Mouse (Mus musculus): ENCODE data around the gene 9130008F23Rik.
A peak's percentile ranks its signal among the peaks of the same experiment; 100 is the strongest.

The 9130008F23Rik gene

GRCm38 (mm10) chr17:40879924-40880691 is at the start of gene 9130008F23Rik:
TSS of gene 9130008F23Rik (minus strand) at chr17:40880559.
- peak; percentile 49 to 54 for DNase-seq

GRCm38 (mm10) chr17:40915499-40915898 is 35.1 kb upstream of the 9130008F23Rik start:
- no peak for DNase-seq

- no peak for DNase-seq
These were observed 33.9 kb upstream of the 9130008F23Rik start, which contains the start of gene Glyatl3 for GRCm38 (mm10) chr17:40914250-40914649. TSS of gene Glyatl3 (minus strand) at chr17:40914350.

GRCm38 (mm10) chr17:40904721-40905154 is 24.4 kb upstream of the 9130008F23Rik start:
- DNase-seq: no peak

GRCm38 (mm10) chr17:40904056-40904597 is 23.8 kb upstream of the 9130008F23Rik start:
- no peak for DNase-seq

GRCm38 (mm10) chr17:40903345-40903744 is 23.0 kb upstream of the 9130008F23Rik start:
- DNase-seq: no peak

- DNase-seq: no peak
These were observed 19.5 kb upstream of the 9130008F23Rik start for GRCm38 (mm10) chr17:40899783-40900363.

GRCm38 (mm10) chr17:40896863-40897262 is 16.5 kb upstream of the 9130008F23Rik start:
- DNase-seq: peak in 1 of 2 experiments; percentile 5

GRCm38 (mm10) chr17:40887849-40888536 is 7.6 kb upstream of the 9130008F23Rik start:
- no peak for DNase-seq

- no peak for DNase-seq
These were observed 4.8 kb upstream of the 9130008F23Rik start for GRCm38 (mm10) chr17:40885155-40885554.

GRCm38 (mm10) chr17:40882172-40882571 is 1.8 kb upstream of the 9130008F23Rik start:
- no peak for DNase-seq

- no peak for DNase-seq
These were observed 833 bp downstream of the 9130008F23Rik start for GRCm38 (mm10) chr17:40879528-40879923.

- DNase-seq: no peak
These were observed 2.6 kb downstream of the 9130008F23Rik start for GRCm38 (mm10) chr17:40877741-40878140.

- DNase-seq: no peak
These were observed 4.8 kb downstream of the 9130008F23Rik start for GRCm38 (mm10) chr17:40875568-40875967.

GRCm38 (mm10) chr17:40874701-40875100 is 5.7 kb downstream of the 9130008F23Rik start:
- no peak for DNase-seq

- peak; percentile 23 to 28 for DNase-seq
These were observed 6.8 kb downstream of the 9130008F23Rik start for GRCm38 (mm10) chr17:40873582-40874011.

GRCm38 (mm10) chr17:40872626-40873025 is 7.7 kb downstream of the 9130008F23Rik start:
- no peak for DNase-seq

- no peak for DNase-seq
These were observed 11.2 kb downstream of the 9130008F23Rik start for GRCm38 (mm10) chr17:40868952-40869747.

GRCm38 (mm10) chr17:40855065-40855464 is 25.3 kb downstream of the 9130008F23Rik start:
- DNase-seq: no peak

GRCm38 (mm10) chr17:40837308-40837707 is 43.1 kb downstream of the 9130008F23Rik start:
- DNase-seq: peak; percentile 2

- DNase-seq: no peak
These were observed 48.5 kb downstream of the 9130008F23Rik start for GRCm38 (mm10) chr17:40831870-40832269.
